Mouse (Mus musculus): ENCODE results near the gene A2ml1.

- no peak for TF ChIP-seq POLR2A (IDR thresholded peaks at IDR 0.05; ENCODE audit: low read depth, low read length)
- TF ChIP-seq CTCF (conservative IDR thresholded peaks at IDR 0.05; ENCODE audit: insufficient read depth, insufficient read length, low read depth, low read length): peak; percentile 40; the same call in 1 of the 2 replicates
These were observed 18.1 kb upstream of the A2ml1 start for GRCm38 (mm10) chr6:128599555-128599954.
